Mouse (Mus musculus) gastrocnemius, postnatal 36 days (tissue): ENCODE results near the gene Wfdc17. TPM values are rescaled to one million over a fixed set of nuclear protein-coding genes. Genes with fewer than 3 reads are reported as not detected.

Experiments used
- DNase-seq, 2 experiments: peaks; one replicate each; pipeline ENCODE4 v3.0.0; 2022
- intact Hi-C: fragments of 180-260 bp; cut with DNase I; formaldehyde crosslinking; loops from one replicate; pipeline ENCODE4 v1.15.1; 2025
- long read RNA-seq, 2 experiments: library from polyadenylated mRNA; stranded (forward); transcript quantifications; one replicate each; pipeline ENCODE4 v2.0.0; 2021
- total RNA-seq, 2 experiments: library from RNA; stranded (reverse); gene quantifications; 2 replicates each; pipeline ENCODE4 v1.2.3; 2021

The Wfdc17 gene
- total RNA-seq: 1 to 10 TPM in 1 of 2 experiments, not detected in 1; 1.1 TPM
- long read RNA-seq, experiment 1, partial matches to known transcripts: 0 of 1 reads
- long read RNA-seq, experiment 1, other reads (novel, unspliced or antisense): 0 of 1 reads
- long read RNA-seq, experiment 2, partial matches to known transcripts: 1 of 2 reads
- long read RNA-seq, experiment 2, other reads (novel, unspliced or antisense): 0 of 2 reads

DNA sequence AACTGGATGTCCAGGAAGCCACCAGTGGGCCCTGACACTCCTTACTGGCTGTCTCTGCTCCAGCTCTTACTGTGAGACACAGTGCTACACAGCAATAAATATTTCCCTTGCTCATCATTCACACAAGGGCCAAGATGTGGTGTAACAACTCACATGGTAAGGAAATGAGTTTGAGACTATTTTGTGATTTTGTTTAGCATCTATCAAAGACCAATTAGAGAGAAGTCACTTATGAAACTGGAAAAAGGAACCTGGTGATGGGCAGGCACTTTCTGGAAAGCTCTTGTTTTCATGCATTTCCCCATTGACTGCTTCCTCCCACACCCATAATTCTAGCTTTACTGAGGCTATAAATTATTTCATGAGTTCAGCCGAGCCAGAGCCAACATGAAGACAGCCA lies at the start of gene Wfdc17:
Gene Wfdc17 (plus strand): TSS at position 287 of the 400 bp plus-strand sequence.
- no peak for DNase-seq
- intact Hi-C loops: loop anchor here (1.0 kb wide), 1 partner anchor 16 kb away; no protein-coding TSS in a partner anchor

DNA sequence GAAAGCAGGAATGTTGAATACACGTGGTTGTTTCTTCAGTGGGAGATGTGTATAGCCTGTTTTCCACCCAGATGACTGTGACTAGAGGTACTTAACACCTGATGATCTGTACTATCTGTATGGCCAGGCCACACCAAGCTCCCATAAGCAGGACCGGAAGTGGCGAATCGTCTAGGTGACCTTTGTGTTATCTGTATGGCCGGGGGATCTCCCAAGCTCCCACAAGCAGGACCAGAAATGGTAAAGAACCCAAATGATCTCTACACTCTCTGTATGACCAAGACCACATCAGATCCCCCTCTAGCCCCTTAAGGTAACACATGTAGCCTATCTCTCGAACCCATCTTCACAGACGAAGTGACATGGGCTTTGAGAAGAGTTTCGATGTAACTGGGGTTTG lies 49.2 kb upstream of the Wfdc17 start:
- no peak for DNase-seq
- intact Hi-C loops: no loop called here

DNA sequence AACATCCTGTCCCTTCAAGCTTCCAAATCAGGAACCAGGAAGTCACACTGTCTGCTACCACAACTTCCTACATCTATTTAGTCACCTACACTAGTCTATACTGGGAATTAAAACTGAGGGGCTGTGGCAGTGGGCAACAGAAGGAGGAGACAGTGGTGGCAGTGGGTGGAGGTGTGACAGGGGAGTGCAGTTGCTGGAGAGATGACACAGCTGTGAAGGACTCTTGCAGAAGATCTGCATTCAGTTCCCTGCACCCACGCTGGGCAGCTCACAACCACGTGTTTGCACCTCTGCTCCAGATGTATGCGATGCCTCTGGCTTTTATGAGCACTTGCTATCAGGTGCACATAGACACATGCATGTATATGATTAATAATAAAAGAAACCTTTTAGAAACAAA lies 46.3 kb upstream of the Wfdc17 start:
- DNase-seq: no peak
- intact Hi-C loops: no loop called here

DNA sequence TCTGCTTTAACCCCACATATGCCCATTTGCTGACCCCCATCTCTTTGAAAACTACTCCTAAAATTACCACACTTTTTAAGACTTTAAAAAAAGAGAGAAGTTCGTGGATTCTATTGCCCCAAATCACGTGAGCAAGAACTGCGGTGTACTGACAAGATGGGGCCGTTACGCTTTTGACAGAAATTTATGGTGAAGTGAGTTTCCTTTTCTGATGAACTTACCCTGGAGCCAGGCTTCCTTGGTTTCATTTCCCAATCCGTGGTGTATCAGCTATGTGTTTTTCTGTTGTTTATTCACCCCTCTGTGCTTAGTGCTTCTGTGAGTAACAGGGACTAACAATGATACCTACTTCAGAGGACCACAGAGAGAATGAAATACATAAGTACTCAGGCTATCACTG lies 45.0 kb upstream of the Wfdc17 start:
- intact Hi-C loops: no loop called here
- DNase-seq: no peak

DNA sequence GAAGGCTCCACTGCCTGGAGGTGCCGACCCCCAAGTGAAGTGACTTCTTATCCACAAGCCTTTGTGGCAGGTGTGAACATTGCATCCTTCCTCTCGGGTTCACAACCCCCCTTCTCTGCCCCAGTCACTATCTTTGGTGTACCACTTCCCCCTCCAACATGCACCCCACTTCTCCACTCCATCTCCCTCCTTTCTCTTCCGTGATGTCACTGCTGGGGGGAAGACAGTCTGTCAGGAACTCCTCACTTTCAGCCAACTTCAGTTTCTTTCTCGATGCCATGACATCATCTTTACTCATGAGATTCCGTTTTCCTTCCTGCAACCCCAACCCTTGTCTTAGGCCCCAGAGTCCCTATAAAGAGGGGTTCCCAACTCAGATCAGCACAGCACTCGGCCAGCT lies 41.6 kb upstream of the Wfdc17 start, which contains the start of gene Ccl4:
Gene Ccl4 (plus strand): TSS at position 381 of the 400 bp plus-strand sequence.
- intact Hi-C loops: no loop called here
- DNase-seq: no peak

DNA sequence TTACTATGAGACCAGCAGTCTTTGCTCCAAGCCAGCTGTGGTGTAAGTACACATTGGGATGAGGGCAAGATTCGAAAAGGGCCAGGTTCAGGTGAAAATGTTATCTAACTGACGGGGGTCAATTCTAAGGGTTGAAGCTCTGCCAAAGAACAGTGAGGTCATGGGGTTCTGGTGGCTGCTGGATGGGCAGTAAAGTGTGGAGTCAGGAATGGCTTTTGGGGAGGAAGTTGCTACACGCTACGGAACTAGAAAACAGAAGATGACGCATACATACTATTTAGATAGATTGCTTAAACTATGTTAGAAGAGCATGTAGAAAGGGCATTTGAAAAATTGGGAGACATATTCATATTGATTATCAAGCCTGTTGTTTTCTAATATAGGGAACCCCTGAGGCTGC lies 40.3 kb upstream of the Wfdc17 start:
- DNase-seq: no peak
- intact Hi-C loops: no loop called here

DNA sequence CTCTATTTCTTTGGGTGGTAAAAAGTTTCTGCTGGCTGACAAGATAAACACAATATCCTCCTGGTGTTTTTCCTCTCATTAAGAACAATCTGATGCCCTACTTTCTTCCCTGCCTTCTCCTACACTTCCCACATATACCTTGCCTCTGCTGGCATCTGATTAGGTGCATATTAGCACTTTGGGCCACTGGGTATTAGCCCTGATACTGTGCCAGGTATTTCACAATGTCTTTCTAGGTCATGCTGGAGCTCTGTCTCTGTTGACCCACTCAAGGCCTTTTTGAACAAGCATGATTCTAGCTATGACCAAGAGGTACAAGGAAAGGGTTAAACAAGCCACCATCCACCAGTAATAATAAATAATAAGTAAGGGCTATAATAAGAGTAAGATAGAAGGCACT lies 32.0 kb upstream of the Wfdc17 start:
- DNase-seq: no peak
- intact Hi-C loops: no loop called here

DNA sequence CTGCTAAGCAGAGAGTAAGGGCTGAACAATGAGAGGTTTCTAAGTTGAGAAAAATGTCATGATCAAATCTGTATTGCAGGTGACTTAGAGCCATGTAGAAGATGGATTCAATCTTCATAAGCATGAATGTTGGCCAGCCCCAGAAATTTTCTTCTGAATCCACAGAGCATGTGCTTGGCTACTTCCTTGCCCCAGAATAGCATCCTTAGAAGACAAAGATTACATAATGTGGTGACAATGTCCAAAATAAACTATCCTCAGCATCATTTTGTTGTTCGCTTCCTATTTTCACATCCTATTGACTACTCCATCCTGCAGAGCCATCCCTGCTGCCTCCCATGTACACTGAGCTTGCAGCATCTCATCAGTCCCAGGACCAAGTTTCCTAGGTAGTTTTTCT lies 28.1 kb upstream of the Wfdc17 start:
- DNase-seq: no peak
- intact Hi-C loops: no loop called here

DNA sequence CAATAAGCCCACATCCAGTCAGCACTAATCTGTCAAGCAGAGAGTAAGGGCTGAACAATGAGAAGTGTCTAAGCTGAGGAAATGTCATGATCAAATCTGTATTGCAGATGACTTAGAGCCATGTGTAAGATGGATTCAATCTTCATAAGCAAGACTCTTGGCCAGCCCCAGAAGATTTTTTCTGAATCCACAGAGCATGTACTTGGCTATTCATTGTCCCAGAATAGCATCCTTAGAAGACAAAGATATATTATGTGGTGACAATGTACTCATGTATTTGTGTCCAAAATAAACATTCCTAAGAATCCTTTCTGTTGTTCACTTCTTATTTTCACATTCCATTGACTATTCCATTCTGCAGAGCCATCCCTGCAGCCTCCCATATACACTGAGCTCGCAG lies 13.9 kb upstream of the Wfdc17 start:
- intact Hi-C loops: no loop called here
- no peak for DNase-seq

DNA sequence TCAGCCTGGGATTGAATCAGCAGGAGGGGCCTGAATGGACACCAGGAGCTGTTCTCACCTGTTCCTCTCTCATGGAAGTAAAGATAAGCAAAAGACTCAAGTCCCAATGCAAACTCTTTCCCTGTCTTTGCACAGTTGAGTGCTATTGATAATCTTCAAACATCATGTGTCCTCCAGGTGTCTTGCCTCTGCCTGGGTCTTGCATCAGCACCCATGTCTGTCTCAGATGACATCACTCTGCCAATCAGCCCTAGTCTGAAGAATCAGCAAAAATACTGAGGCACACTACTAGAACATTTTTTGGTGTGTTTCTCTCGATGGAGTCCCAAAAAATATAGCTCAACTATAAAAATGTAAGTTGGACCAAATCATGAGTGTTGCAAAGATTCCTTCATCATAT lies 11.8 kb upstream of the Wfdc17 start:
- intact Hi-C loops: no loop called here
- no peak for DNase-seq

DNA sequence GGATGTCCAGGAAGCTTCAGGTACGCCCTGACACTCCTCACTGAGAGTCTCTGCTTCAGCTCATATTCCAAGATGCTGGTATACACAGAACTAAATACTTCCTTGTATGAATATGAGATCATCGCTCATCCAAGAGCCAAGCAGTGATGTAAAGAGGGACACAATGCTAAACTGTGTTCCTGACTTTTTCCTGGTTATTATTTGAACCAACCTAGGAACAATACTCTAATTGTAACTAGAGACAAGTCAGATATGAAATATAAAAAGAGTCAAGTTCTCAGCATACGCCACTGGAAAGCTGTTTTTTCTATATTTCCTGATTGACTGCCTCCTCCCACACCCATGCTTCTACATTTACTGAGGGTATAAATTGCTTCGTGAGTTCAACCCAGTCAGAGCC lies 4.9 kb downstream of the Wfdc17 start, which contains the start of gene Wfdc18:
Gene Wfdc18 (plus strand): TSS at position 301 of the 400 bp plus-strand sequence.
- DNase-seq: no peak
- intact Hi-C loops: no loop called here

DNA sequence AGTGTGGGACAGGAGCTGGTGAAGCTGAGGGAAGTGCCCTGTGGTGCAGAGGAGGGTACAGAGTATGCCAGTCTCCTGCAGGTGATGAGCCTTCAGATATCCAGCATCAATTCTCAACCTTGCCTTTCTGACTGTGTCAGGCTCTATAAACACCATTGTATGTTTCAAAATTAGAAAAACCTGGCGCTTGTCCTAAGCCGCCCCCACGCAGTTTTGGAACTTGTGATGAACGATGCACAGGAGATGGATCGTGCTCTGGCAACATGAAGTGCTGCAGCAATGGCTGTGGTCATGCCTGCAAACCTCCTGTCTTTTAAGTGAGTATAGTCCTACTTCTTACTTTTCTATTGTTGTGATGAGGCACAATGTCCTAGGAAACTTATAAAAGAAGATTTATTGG lies 5.9 kb downstream of the Wfdc17 start:
- DNase-seq: no peak
- intact Hi-C loops: no loop called here

DNA sequence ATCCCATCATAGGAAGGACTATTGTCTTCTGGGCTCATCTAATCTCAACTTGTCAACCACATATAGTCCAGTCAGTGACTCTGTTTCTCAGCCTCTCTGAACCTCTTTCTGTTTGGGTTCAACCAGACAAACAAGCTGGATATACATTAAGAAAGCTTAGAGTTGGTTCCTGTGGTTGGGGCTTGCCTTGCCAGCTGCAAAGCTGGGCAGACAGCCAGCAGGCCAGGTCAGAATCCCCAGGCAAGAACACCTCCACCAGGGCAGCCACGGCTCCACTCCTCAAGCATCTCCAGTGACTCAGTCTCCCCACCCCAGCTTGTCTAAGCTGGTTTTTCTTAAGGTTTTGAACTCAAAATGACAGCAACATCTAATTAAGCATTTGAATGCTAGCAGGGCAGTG lies 8.9 kb downstream of the Wfdc17 start:
- intact Hi-C loops: no loop called here
- DNase-seq: no peak

DNA sequence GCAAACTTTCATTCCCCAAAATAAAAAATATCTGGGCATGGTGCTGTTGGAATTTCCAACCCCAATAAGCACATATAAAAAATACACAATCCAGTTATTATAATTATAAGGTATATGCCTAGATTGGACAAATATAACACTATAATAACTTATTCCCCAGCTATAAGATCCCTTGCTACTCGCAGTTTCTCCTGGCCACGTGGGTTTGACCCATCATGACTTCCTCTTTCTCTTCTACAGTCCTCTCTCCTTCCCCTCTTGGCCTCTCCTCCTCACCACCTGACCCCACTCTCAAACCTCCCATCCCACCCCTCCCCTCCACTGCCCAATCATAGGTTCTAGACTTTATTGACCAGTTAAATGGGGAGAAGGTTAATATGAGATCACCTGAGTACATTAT lies 10.1 kb downstream of the Wfdc17 start:
- intact Hi-C loops: no loop called here
- no peak for DNase-seq

DNA sequence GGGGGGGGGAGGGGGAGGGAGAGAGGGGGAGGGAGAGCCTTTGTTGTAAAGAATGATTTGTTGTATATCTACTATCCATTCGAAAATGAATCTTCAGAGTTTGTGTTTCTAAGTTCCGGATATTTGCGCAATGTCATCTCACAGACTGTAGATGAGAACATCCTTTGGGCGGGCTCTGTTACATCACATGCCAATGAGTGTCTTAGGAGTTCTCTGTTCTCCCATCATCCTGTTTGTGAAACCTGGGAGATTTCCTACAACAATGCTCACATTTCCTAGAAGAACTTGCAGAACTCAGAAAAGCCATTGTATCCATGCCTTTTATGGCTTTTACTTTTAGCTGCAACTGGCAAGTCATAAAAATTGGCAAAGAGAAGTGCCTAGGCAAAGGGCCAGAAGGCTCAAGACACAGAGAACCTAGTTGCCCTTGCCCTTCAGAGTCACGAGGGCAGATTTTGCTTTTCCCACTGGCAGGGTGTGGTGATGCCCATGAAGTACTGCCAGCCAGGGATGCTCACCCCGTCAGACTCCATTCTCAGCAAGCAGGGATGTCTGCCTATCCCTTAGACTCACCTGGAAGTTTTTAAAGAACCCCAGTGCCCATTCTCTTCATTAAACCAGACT lies 13.4 kb downstream of the Wfdc17 start:
- intact Hi-C loops: no loop called here
- no peak for DNase-seq

DNA sequence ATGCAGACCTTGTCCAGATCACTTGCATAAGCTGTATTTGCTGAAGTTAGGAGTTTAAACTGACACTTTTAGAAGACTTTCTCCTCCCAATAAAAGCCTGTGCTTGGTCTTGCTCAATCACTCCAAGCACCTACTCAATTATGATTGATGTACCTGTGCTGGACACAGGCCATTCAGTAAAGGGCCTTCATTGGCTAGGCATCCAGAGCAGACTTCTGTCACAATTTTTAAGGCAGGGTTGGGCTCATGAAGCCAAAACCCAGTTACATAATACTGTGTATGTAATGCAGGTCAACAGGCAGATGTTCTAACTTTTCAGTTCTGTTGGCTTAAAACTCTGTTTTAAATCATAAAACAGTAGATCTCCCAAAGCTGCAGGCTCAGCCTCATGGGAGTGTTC lies 17.0 kb downstream of the Wfdc17 start:
- DNase-seq: no peak
- intact Hi-C loops: no loop called here

DNA sequence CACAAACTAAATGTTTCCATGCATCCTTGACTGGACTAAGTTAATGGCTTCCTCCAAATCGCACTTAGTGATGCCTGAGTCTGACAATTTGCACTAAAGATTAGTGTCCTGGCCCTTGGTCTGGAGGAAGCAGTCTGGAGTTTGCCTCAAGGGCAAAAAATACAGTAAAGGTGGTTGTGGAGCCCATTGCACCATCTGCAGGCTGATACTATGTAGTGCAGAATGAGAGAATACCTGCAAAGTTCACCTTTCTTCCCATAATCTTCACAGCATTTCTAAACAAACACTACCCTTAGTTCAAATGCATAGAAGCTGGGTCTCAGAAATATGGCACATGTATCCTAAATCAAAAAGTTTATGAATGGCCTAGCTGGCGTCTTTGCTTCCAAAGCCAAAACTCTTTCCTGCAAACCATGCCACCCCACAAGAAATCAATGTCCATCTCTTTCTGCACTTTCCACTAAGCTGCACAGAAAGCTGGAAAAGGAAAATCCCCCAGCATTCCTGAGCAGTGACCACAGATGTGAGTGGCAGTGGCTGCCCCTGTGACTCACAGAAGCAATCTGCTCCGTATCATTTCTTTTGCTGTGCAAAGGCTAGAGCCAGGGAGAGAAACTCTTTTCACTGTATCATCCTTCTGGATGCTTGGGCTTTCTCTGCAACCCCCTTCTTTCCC lies 25.1 kb downstream of the Wfdc17 start:
- no peak for DNase-seq
- intact Hi-C loops: no loop called here

DNA sequence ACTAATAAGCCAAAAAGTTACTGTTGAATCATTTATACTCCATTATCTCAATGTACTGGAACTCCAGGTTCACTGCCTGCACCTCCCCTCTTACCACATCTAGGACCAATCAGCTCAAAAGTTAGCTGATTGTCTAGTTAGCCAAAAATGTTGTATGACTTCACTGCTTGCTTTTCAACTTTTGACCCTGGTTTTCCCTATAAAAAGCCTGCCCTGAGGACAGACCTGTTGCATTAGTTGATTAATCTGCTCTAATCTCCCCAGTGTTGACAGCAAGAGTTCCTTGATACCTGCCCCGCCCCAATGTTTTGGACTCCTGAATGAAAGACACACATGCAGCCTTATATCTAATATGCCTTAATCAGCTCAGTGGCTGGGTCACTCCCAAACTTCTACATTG lies 27.3 kb downstream of the Wfdc17 start:
- intact Hi-C loops: no loop called here
- no peak for DNase-seq

DNA sequence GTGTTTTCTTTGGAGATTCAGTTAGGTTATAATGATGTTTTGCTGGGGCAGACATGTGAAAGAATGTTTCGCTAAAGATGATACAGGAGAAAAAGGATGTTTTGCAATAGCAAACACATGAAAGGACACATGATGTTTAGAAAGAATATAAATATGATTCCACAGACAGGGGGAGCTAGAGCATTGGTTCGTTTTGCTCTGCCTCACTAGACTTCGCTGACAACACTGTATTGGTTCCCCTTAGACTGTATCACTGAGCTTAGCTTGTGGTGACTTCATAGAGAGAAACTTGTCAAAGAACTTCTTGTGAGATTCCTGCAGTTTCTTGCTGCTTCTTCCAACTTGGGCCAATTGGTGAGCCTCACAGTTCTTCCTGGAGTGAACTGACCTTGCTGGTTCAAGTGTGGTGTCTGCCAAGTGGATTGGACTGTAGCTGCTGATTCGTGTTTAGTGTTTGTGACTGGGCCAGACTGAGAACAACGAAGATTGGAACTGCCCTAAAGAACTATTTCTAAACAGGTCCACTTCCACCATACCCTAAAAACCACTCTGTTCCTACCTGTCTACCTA lies 29.4 kb downstream of the Wfdc17 start:
- DNase-seq: no peak
- intact Hi-C loops: no loop called here

DNA sequence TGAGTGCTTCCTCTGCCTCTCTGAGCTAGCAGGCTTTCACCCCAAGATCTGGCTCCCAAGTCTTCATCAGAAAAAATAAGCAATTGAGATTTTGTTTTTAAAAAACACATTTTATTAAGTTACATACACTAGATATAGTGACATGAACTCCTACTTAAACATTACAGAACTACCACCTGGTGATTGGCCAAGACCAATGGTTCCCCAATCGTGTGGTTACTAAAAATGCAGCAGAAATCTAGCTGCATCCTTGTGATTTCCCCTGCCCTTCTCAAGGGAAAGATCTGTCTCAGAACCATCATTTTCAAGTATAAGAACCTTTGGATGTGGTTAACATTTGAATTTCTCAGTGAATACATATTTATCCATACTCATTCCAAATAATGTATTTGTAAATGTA lies 30.4 kb downstream of the Wfdc17 start:
- no peak for DNase-seq
- intact Hi-C loops: no loop called here

DNA sequence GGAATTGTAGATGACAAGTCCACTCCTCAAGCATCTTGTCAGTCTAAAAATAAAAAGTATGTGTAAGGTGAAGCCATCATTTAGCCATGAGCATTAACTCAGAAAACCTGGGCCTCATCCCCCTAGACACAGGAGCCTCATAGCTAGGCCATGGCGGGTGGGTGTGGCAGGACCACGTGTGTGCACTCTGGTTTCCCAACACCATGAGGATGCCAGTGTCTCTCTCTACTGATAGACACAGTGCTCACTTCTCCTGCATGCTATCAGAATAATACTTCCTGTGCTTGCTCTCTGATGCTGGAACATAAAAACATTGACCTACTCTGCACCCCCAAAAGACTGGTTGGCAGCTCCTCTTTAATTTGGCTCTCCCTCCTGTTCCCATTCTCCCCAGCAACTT lies 32.1 kb downstream of the Wfdc17 start:
- DNase-seq: no peak
- intact Hi-C loops: no loop called here

DNA sequence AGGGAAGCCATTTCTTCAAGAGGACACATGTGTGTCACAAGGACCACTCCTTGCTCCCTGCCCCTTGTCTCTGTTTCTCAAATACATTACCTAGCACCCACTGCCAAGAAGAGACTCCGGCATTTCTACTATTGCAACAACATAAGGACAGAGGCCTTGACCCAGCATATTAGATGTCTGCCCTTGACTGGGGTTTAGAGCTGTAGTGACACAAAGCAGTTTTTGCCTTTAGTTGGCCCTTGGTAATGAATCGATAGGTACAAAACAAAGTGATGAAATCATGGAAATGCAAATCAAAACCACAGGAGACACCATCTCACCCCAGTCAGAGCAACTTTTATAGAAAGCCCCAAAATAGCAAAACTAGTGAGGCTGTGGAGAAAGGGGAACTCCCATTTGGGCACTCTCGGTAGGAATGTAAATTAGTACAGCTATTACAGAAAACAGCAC lies 33.3 kb downstream of the Wfdc17 start:
- DNase-seq: no peak
- intact Hi-C loops: no loop called here
